Mouse (Mus musculus) monocyte, adult 2 months (primary cell): ENCODE data around the gene Alg1.
"Not testable (repeated sequence)": the region's sequence is repeated elsewhere in the genome, so short reads cannot be mapped to it uniquely, and the experiment has no call there.

ENCODE experiments used
- DNase-seq, 2 experiments: peaks; one replicate each; pipeline ENCODE4 v3.0.0; 2022; ENCODE audit warnings: low spot score in 2 of 2, low read depth in 1 of 2

The Alg1 gene

GRCm38 (mm10) chr16:5233418-5234313, at the start of gene Alg1:
Gene Alg1, plus strand, starts transcription at chr16:5233621.
- DNase-seq, result peak; percentile 77 to 85

GRCm38 (mm10) chr16:5184101-5184500, 49.3 kb upstream of the Alg1 start:
- DNase-seq, result no peak

- DNase-seq, result no peak
Observed at GRCm38 (mm10) chr16:5184956-5185355, 48.5 kb upstream of the Alg1 start.

GRCm38 (mm10) chr16:5185691-5186090, 47.7 kb upstream of the Alg1 start:
- DNase-seq, result no peak

GRCm38 (mm10) chr16:5186234-5186633, 47.2 kb upstream of the Alg1 start:
- no peak for DNase-seq

GRCm38 (mm10) chr16:5195080-5195479, 38.3 kb upstream of the Alg1 start:
- no peak for DNase-seq

- DNase-seq, result peak; percentile 29 to 34
Observed at GRCm38 (mm10) chr16:5202681-5203080, 30.7 kb upstream of the Alg1 start.

GRCm38 (mm10) chr16:5203200-5203599, 30.2 kb upstream of the Alg1 start:
- DNase-seq, result no peak

- peak in 1 of 2 experiments; percentile 61 for DNase-seq
Observed at GRCm38 (mm10) chr16:5203668-5204433, 29.6 kb upstream of the Alg1 start, which contains the start of gene Nagpa. Gene Nagpa, minus strand, starts transcription at chr16:5204012.

GRCm38 (mm10) chr16:5205431-5205970, 27.9 kb upstream of the Alg1 start:
- no peak for DNase-seq

- DNase-seq, result no peak
Observed at GRCm38 (mm10) chr16:5206051-5206450, 27.4 kb upstream of the Alg1 start.

GRCm38 (mm10) chr16:5210365-5210764, 23.1 kb upstream of the Alg1 start:
- DNase-seq, result no peak

- DNase-seq, result no peak
Observed at GRCm38 (mm10) chr16:5212150-5212549, 21.3 kb upstream of the Alg1 start.

GRCm38 (mm10) chr16:5214126-5214525, 19.3 kb upstream of the Alg1 start:
- DNase-seq, result no peak

GRCm38 (mm10) chr16:5216686-5217085, 16.7 kb upstream of the Alg1 start:
- no peak for DNase-seq

- DNase-seq, result no peak
Observed at GRCm38 (mm10) chr16:5217341-5218133, 15.9 kb upstream of the Alg1 start.

GRCm38 (mm10) chr16:5221403-5221802, 12.0 kb upstream of the Alg1 start:
- no peak for DNase-seq

- DNase-seq, result no peak
Observed at GRCm38 (mm10) chr16:5222140-5222539, 11.3 kb upstream of the Alg1 start, which contains the start of gene AU021092. Gene AU021092, minus strand, starts transcription at chr16:5222299.

- DNase-seq, result not testable (repeated sequence)
Observed at GRCm38 (mm10) chr16:5226534-5226933, 6.9 kb upstream of the Alg1 start.

GRCm38 (mm10) chr16:5227501-5227900, 5.9 kb upstream of the Alg1 start:
- DNase-seq, result not testable (repeated sequence)

GRCm38 (mm10) chr16:5228103-5228502, 5.3 kb upstream of the Alg1 start:
- DNase-seq, result not testable (repeated sequence)
